Mouse (Mus musculus) neural tube, embryonic 15.5 days (tissue): ENCODE results near the gene Olfr1394. TPM values are rescaled to one million over a fixed set of nuclear protein-coding genes. Genes with fewer than 3 reads are reported as not detected.
"Not testable (repeated sequence)": the region's sequence is repeated elsewhere in the genome, so short reads cannot be mapped to it uniquely, and the experiment has no call there.

ENCODE experiments used
- ATAC-seq: fragments of 200-750 bp; cut with Nextera tagmentation; 2 replicates; pipeline ENCODE4 v1.8.0; 2017; ENCODE audit warnings: mild to moderate bottlenecking, moderate TSS enrichment, moderate library complexity; ENCODE audit not compliant: low FRiP score
- H3K27ac ChIP-seq: fragments of 300-500 bp; sonication (generic); replicated peaks from 2 replicates; pipeline ENCODE4 v1.5.1; 2015; ENCODE audit warnings: mild to moderate bottlenecking, inconsistent platforms
- H3K27me3 ChIP-seq: fragments of 300-500 bp; sonication (generic); replicated peaks from 2 replicates; pipeline ENCODE4 v1.6.1; 2015; ENCODE audit warnings: inconsistent platforms
- H3K36me3 ChIP-seq: fragments of 300-500 bp; sonication (generic); 2 replicates; pipeline ENCODE4 v1.6.1; 2015; ENCODE audit warnings: inconsistent platforms
- H3K4me1 ChIP-seq: fragments of 300-500 bp; sonication (generic); 2 replicates; pipeline ENCODE4 v1.6.1; 2015; ENCODE audit warnings: inconsistent platforms
- H3K4me2 ChIP-seq: fragments of 300-500 bp; sonication (generic); 2 replicates; pipeline ENCODE4 v1.6.1; 2015; ENCODE audit warnings: inconsistent platforms, mild to moderate bottlenecking, moderate library complexity
- H3K4me3 ChIP-seq: fragments of 300-500 bp; sonication (generic); replicated peaks from 2 replicates; pipeline ENCODE4 v1.5.1; 2015; ENCODE audit warnings: mild to moderate bottlenecking, inconsistent platforms
- H3K9ac ChIP-seq: fragments of 300-500 bp; sonication (generic); replicated peaks from 2 replicates; pipeline ENCODE4 v1.6.1; 2015; ENCODE audit warnings: mild to moderate bottlenecking, inconsistent platforms
- H3K9me3 ChIP-seq: fragments of 300-500 bp; sonication (generic); replicated peaks from 2 replicates; pipeline ENCODE4 v1.6.1; 2016; ENCODE audit warnings: inconsistent platforms
- WGBS: fragments of 180-500 bp; shearing (Covaris S2); methylation state at CpG from one replicate; pipeline ENCODE4 v1.1.7; 2015; ENCODE audit warnings: mixed read lengths; 5-methylcytosine and 5-hydroxymethylcytosine counted together
- polyA plus RNA-seq: library from polyadenylated mRNA; unstranded; fragments of >200 nt; fragmentation: Nextera tagmentation; extraction: Ambion mirVana; gene quantifications from 2 replicates; pipeline ENCODE4 v1.2.1, GENCODE M21; 2015

Olfr1394 gene
- polyA plus RNA-seq, 1 experiment from 2014 or later, result not detected

DNA sequence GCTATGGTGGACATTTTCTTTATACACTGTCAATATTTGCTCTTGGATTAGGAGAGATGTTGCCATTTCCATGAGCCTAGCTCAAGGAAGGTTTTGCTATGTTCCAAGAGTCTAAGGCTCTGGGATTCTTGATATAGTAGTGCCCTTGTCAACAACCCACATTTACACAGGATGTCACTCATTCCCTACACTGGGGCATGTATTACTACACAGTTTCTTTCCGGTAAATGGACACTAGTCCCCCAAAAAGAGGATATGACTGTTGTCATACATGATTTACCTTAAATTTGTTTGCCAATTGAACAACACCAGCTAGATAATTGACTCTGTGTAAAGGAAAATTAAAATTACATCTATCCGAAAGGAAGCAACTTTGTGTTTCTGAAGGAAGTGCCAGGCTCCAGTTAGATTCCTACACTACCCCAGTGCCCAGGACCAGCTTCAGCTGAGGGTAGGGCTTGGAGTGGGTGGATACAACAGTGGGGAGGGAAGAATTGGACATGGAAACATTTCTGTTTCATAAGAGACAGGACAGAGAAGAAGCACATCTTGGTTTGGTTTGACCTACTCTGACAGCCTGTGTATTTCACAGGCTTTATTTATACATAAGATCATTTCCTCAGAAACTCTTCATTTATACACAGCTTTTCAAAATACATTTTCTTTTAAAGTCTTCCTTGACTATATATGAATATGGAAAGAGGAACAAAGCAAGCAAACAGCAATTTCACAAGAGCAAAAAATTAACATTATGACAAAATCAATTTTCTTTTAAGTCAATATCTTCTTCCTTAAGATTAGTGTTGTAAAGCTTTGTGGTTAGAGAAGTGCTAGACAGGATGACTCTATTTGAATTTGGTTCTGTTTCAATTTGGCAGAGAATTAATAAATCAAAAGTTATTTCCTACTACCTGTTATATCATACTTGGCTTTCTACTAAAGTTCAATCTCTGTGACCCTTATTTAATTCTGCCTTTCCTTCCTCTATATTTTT is 2.9 kb downstream of the Olfr1394 start:
- 87% methylated on average over 2 of the region's 2 CpGs for WGBS
- Histone ChIP-seq H3K9ac (no peak overlapping the region), H3K4me1 (no peaks in the 10 kb centered on the region), H3K36me3 (no peaks in the 10 kb centered on the region), H3K27me3 (no peaks in the 10 kb centered on the region), H3K9me3 (no peaks in the 10 kb centered on the region), H3K27ac (no peak overlapping the region), H3K4me2 (no peak overlapping the region), H3K4me3 (no peak overlapping the region)
- no peak for ATAC-seq

DNA sequence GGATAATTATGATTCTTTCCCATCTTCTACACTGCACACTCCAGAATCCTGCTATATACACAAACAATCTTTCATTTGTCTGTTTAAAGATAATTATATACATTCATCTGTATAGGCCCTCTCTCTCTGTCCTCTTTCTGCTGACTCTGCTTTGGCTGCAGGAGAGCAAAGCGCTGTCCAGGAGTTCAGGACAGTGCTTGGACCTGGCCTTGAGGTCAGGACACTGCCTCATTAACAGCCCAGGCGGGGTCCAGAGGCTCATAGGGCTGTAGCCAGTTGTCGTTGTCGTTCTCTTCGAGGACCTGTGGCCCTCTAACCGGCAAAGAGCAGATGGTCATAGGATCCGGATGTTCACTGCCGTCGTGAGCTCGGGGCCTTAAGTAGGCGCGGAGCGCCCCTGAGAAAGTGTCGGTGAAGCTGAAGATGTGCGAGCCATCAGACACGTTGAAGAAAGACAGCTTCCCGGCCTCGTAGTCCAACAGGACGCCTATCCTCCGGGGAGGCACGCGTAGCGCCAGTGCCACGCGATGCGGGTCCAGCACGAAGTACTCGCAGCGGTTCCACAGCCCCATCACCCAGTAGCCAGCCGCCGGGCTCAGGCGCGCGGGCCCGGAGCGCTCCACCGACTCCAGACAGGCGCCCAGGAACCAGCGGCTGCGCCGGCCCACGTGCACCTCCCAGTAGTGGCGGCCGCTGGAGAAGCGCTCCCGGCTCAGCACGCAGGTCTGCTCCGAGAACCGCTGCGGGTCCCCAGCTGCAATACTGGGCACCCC is 14.8 kb downstream of the Olfr1394 start:
- Histone ChIP-seq H3K4me2 (peak overlapping the region; percentile 73), H3K9ac (peak overlapping the region; percentile 27; the same call in 1 of the 2 replicates), H3K27ac (no peak overlapping the region), H3K27me3 (peaks cover 19% of the 10 kb centered on the region), H3K9me3 (peaks cover 5% of the 10 kb centered on the region; the same call in 1 of the 2 replicates), H3K4me1 (peaks cover 8% of the 10 kb centered on the region), H3K4me3 (peak overlapping the region; percentile 46), H3K36me3 (no peaks in the 10 kb centered on the region)
- WGBS, result 5% methylated on average over 49 of the region's 50 CpGs
- ATAC-seq, result peak; percentile 86

DNA sequence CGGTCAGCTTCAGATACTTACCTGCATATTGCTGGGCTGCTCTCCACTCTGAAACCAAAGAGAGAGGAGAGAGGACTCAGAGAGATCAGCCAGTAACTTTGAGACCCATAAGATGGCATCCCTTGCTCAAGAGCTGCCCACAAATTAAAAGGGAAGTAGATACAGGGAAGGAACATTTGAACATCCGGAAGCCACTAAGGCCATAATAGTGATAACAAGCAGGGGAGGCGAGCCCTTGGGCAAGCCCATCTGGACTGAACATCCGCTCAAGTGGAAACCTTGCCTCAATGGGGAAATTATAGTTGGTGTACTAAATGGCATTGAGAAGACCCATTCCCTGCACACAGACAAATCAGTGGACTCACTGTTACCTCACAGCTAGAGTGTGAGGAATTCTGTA is 16.4 kb downstream of the Olfr1394 start:
- Histone ChIP-seq H3K27me3 (peaks cover 19% of the 10 kb centered on the region), H3K9ac (no peak overlapping the region), H3K4me1 (peaks cover 8% of the 10 kb centered on the region), H3K9me3 (peaks cover 4% of the 10 kb centered on the region; the same call in 1 of the 2 replicates), H3K4me3 (no peak overlapping the region), H3K4me2 (no peak overlapping the region), H3K36me3 (no peaks in the 10 kb centered on the region), H3K27ac (no peak overlapping the region)
- 89% methylated on average over 4 of the region's 4 CpGs for WGBS
- no peak for ATAC-seq

DNA sequence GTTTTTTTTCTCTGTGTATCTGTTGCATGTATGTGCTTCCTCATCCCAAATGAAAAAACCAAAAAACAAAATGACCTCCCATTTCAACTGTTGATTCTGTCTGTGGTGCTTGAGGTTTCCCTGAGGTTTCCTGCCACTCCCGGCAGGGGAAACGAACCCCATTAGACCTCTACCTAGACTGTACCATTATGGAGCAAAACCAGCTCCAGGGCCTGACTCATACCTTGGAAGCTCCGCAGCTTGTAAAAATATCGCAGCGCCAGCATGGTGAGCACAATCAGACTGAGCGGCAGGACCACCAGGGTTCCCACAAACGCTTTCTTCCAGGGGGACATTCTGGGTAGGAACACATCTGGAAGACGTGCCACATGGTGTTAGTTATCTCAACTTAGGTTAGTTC is 21.2 kb downstream of the Olfr1394 start:
- ATAC-seq, result no peak
- H3K4me3 ChIP-seq, result no peak overlapping the region

DNA sequence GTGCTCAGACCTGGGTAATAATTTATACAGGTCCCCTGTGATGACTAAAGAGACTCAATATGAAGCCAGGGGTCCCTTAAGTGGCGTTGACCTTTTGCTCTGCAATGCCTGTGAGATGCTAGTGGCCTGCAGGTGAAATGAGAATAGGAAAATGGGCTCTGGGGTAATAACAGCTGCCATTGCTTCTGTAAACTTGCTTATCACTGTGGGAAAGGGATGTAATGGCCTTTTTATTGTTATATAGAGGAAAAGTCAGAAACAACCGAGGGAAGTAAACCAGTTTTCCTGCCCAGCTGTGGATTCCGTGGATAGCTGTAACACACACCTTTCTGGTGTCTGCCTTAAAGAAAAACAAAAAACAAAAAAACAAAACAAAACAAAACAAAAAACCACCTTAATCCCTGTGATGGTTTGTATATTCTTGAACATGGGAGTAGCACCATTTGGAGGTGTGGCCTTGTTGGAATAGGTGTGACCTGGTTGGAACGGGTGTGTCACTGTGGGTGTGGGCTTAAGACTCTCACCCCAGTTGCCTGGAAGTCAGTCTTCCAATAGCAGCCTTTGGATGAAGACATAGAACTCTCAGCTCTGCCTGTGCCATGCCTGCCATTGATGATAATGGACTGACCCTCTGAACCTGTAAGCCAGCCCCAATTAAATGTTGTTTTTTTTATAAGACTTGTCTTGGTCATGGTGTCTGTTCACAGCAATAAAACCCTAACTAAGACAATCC is 22.0 kb downstream of the Olfr1394 start:
- H3K9me3 ChIP-seq, H3K4me2 ChIP-seq, H3K36me3 ChIP-seq, ATAC-seq, H3K4me1 ChIP-seq, H3K4me3 ChIP-seq, H3K27ac ChIP-seq, H3K9ac ChIP-seq, H3K27me3 ChIP-seq: not testable (repeated sequence)
- WGBS, result 53% methylated on average over 4 of the region's 4 CpGs

More for the DNA sequence above, 21.2 kb downstream of the Olfr1394 start:
- Histone ChIP-seq H3K9ac (no peak overlapping the region), H3K36me3 (no peaks in the 10 kb centered on the region), H3K9me3 (no peaks in the 10 kb centered on the region), H3K27me3 (no peaks in the 10 kb centered on the region), H3K4me2 (no peak overlapping the region), H3K4me1 (no peaks in the 10 kb centered on the region), H3K27ac (no peak overlapping the region)
- WGBS, result 90% methylated on average over 8 of the region's 8 CpGs

DNA sequence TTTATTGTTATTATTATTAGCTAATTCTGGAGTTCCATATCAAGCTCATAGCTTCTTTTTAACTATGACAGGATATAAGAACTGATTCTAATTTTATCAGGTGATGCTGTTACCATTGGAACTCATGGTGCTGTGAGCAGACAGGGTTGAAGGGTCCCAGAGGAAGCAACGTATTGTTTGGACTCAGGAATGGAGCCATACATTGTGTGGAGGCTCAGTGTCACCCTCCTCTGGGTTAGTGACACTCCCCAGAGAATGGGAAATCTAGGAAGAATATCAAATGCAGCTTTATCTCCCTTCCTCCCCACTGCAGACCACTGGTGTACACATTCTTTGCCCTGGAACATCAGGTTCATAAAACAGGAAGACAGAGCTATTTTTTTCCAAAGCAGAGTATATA is 29.0 kb downstream of the Olfr1394 start:
- H3K36me3 ChIP-seq, result no peaks in the 10 kb centered on the region
- H3K4me2 ChIP-seq, result no peak overlapping the region
- ATAC-seq, result no peak
- no peaks in the 10 kb centered on the region for H3K4me1 ChIP-seq
- WGBS, result 77% methylated on average over 1 of the region's 1 CpGs
- 0 out of 2 replicates have a peak, but pooled peaks cover 2% of the 10 kb centered on the region for H3K27me3 ChIP-seq
- no peak overlapping the region for H3K4me3 ChIP-seq
- H3K27ac ChIP-seq, result no peak overlapping the region
- H3K9ac ChIP-seq, result no peak overlapping the region
- H3K9me3 ChIP-seq, result no peaks in the 10 kb centered on the region

DNA sequence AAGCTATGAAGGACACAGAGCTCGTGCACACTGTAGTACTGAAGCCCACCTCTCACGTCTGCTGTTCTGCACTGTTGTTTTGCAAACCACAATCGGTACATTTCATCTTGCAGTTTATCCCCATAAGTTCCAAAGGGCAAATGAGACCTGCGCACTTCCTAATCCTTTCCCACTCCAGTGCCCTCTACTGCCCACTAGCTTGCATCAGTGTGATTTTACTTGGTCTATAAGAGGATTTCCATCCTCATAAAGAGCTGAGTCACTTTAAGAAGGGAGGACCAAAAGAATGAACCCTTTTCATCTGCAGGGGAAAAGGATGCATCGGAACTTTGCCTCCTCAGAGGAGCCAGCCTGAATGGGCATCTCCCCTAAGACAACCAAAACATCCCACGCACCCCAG is 32.3 kb downstream of the Olfr1394 start:
- Histone ChIP-seq H3K9ac (no peak overlapping the region), H3K4me2 (no peak overlapping the region), H3K27me3 (0 out of 2 replicates have a peak, but pooled peaks cover 2% of the 10 kb centered on the region), H3K36me3 (no peaks in the 10 kb centered on the region), H3K27ac (no peak overlapping the region), H3K4me1 (no peaks in the 10 kb centered on the region), H3K9me3 (no peaks in the 10 kb centered on the region), H3K4me3 (no peak overlapping the region)
- 82% methylated on average over 6 of the region's 6 CpGs for WGBS
- ATAC-seq, result no peak

DNA sequence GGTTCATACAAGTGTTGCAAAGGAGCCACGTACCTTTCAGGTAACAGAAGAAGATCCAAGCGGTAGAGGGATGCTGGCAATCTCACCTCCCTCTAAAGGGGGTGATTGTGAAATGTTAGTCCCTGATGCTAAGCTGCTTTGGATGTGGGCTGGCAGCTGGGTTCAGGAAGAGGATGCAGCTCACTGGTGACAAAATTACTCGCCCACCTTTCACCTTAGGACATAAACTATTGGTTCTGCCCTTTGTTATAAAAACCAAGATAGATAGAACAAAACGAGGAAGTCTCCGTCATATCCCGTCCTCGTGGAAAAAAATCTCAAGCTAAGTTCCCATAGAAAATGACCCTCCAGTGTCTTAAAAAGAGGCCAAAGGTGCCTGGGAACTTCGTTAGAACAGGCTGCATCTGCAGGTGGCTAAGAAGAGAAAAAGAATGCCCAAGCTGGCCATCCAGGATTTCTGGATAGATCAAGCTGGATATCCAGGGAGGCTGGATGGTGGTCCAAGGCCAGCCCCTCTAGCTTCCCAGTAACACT is 32.8 kb downstream of the Olfr1394 start, which contains the start of gene Btnl9:
Gene Btnl9, minus strand, starts transcription at position 205 of the 534 bp plus-strand sequence.
- Histone ChIP-seq H3K4me3 (no peak within 1 kb of the TSS), H3K36me3 (no peaks in the 10 kb centered on the region), H3K4me1 (no peaks in the 10 kb centered on the region), H3K9me3 (no peaks in the 10 kb centered on the region), H3K4me2 (no peak within 1 kb of the TSS), H3K27ac (no peak within 1 kb of the TSS), H3K9ac (no peak within 1 kb of the TSS), H3K27me3 (0 out of 2 replicates have a peak, but pooled peaks cover 2% of the 10 kb centered on the region)
- WGBS, result 83% methylated on average over 8 of the region's 8 CpGs
- ATAC-seq, result no peak

DNA sequence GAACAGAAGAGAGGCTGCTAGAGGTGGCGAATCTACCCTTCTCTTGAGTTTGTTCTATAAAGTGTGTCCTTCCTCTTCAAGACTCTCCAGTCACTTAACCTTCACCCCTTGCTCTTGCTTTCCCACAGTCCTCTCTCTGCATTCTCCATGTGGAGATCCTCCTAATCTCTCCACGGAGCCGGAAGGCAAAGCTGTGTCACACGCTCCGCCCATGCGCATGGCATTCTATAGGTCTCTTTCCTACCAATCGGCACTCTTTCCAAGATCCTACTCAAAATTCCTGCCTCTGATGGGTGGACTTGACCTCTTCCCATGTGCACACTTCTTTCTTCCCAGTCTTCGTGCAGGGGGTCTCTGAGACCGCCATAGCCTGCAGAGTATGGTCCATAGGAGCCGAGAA is 33.5 kb downstream of the Olfr1394 start:
- ATAC-seq, result no peak
- Histone ChIP-seq H3K4me1 (no peaks in the 10 kb centered on the region), H3K27me3 (0 out of 2 replicates have a peak, but pooled peaks cover 2% of the 10 kb centered on the region), H3K4me3 (no peak overlapping the region), H3K9ac (no peak overlapping the region), H3K27ac (no peak overlapping the region), H3K9me3 (no peaks in the 10 kb centered on the region), H3K4me2 (no peak overlapping the region), H3K36me3 (no peaks in the 10 kb centered on the region)
- 87% methylated on average over 10 of the region's 10 CpGs for WGBS

DNA sequence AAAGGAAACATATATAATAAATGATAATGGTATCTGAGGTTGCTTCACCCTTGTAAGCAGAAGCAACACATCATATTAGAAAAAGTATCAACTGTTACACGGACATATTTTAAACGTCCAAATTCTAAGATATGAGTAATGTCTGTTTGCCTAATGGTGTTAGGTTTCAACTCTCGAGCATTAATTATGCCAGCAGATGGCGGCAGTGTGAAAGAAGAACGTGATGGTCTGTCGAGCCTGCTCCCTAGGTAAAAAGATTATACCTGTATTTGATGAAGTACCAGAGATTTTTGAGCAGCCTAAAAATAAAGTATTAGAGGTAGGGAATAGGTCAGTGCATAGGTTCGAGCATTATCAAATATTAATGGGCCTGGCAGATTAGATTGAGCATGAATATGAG is 35.6 kb downstream of the Olfr1394 start:
- ATAC-seq, result no peak; the same call in 1 of the 2 replicates

DNA sequence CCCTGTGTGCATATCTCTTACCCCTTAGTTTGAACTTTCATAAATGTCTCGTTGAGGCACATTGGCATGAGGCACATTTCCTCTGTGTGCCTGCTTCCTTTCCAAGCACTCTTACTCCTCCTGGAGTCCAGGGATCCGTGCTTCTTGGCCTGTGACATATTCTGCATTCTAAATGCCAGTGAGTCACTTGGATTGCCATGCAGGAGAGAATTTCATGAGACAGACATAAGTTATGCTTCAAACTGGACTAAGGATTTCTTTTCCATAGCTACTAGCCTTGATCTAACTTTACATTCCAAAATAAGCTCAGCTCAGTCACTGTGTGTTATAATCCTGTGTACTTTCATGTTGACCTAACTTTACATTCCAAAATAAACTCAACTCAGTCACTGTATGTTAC is 36.9 kb downstream of the Olfr1394 start:
- no peak overlapping the region for H3K4me3 ChIP-seq
- H3K9me3 ChIP-seq, result no peaks in the 10 kb centered on the region
- H3K27ac ChIP-seq, result no peak overlapping the region
- H3K27me3 ChIP-seq, result 0 out of 2 replicates have a peak, but pooled peaks cover 2% of the 10 kb centered on the region
- WGBS, result 64% methylated on average over 2 of the region's 2 CpGs
- H3K36me3 ChIP-seq, result no peaks in the 10 kb centered on the region
- H3K4me2 ChIP-seq, result no peak overlapping the region
- H3K9ac ChIP-seq, result no peak overlapping the region
- ATAC-seq, result no peak
- H3K4me1 ChIP-seq, result no peaks in the 10 kb centered on the region

More for the DNA sequence above, 35.6 kb downstream of the Olfr1394 start:
- Histone ChIP-seq H3K9me3 (no peaks in the 10 kb centered on the region), H3K36me3 (no peaks in the 10 kb centered on the region), H3K4me1 (no peaks in the 10 kb centered on the region), H3K4me3 (no peak overlapping the region), H3K4me2 (no peak overlapping the region), H3K27ac (no peak overlapping the region), H3K9ac (no peak overlapping the region), H3K27me3 (0 out of 2 replicates have a peak, but pooled peaks cover 2% of the 10 kb centered on the region)
- WGBS, result 7% methylated on average over 7 of the region's 7 CpGs
